Comparison of ENCODE assay signal across 35 mouse cellular contexts in the genomic region with DNA sequence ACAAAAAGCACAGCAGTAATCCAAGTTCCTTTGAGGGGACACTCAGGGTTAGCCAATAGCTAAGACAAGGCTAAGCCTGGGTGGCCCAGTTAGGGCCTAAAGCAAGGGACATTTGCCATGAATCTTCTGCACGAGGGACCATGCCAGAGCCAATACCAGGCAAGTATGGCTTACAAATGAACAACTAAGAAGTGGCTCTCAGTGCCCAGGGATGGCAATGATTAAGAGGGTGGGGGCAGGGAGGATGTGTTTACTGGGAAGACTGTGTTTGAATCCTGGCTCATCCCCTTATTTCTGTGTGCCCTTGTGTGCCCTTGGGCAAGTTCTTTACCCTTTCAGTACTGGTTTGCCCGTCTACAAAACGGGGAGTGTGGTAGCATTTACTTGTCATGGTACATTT. TPM values are rescaled to one million over a fixed set of nuclear protein-coding genes. Genes with fewer than 3 reads are reported as not detected.
DNase-seq lines count a peak whose midpoint lies in the region; ATAC-seq lines count a peak whose summit lies in the region.
"Had no signal": no experiment of that assay in that cellular context is flagged by ENCODE, and none has a peak within 500 bp of the region (broad histone marks: within the 10 kb centered on the region; RNA-seq: fewer than 3 reads in every experiment).

No protein-coding gene starts in this region.

- H3K9ac ChIP-seq in kidney, embryonic 14.5 days (ENCODE audit: low read depth, low read length) = no peak overlapping the region
- H3K9ac ChIP-seq: embryonic facial prominence, embryonic 15.5 days; forebrain, embryonic 12.5 days; heart, embryonic 15.5 days; hindbrain, embryonic 12.5 days; liver, embryonic 15.5 days; lung, embryonic 14.5 days; stomach, embryonic 15.5 days had no signal

- H3K27me3 ChIP-seq in kidney, embryonic 14.5 days (ENCODE audit: control insufficient read depth, insufficient read depth, low read length) = peaks cover 6% of the 10 kb centered on the region
- H3K27me3 ChIP-seq: embryonic facial prominence, embryonic 15.5 days; forebrain, embryonic 12.5 days; liver, embryonic 15.5 days; stomach, embryonic 15.5 days had no signal

- H3K36me3 ChIP-seq in kidney, embryonic 14.5 days (ENCODE audit: control insufficient read depth, insufficient read depth, low read length) = peaks cover 26% of the 10 kb centered on the region

- DNase-seq in cerebellum, postnatal 10 days = peak; percentile 32 to 45
- DNase-seq in cerebellum, adult 9-11 months = no peak
- peak; percentile 72 for DNase-seq in kidney, adult 11 months
- DNase-seq in kidney, adult 9 months = peak; percentile 86
- peak; percentile 69 to 83 for DNase-seq in kidney, postnatal 36 days
- no peak for DNase-seq in urinary bladder, postnatal 10 days (ENCODE audit: low spot score)
- DNase-seq in adrenal gland, postnatal 4 days (ENCODE audit: low spot score in 2 of 2) = no peak
- DNase-seq: adrenal gland, adult 8-10 months; cerebellum, adult 11 months; cerebellum, adult 9-10 months; gastrocnemius, postnatal 10 days; layer of hippocampus, postnatal 36 days; left cerebral cortex, postnatal 4 days; lung, embryonic 14.5 days; lung, postnatal 14 days; midbrain, embryonic 14.5 days; right cerebral cortex, postnatal 25 days had no signal

- no peak overlapping the region for H3K27ac ChIP-seq in kidney, embryonic 14.5 days (ENCODE audit: low read depth, low read length)
- H3K27ac ChIP-seq: embryonic facial prominence, embryonic 15.5 days; forebrain, embryonic 12.5 days; heart, embryonic 15.5 days; hindbrain, embryonic 12.5 days; kidney, postnatal 0 days; liver, embryonic 15.5 days; stomach, embryonic 15.5 days had no signal

- H3K4me2 ChIP-seq in kidney, embryonic 14.5 days (replicated peaks; ENCODE audit: low read depth, low read length) = no peak overlapping the region
- H3K4me2 ChIP-seq: embryonic facial prominence, embryonic 15.5 days; forebrain, embryonic 12.5 days; heart, embryonic 15.5 days; hindbrain, embryonic 12.5 days; liver, embryonic 15.5 days; lung, embryonic 14.5 days; stomach, embryonic 15.5 days had no signal

- H3K4me3 ChIP-seq in kidney, embryonic 14.5 days (ENCODE audit: low read length) = no peak overlapping the region
- H3K4me3 ChIP-seq: embryonic facial prominence, embryonic 15.5 days; forebrain, embryonic 12.5 days; heart, embryonic 15.5 days; hindbrain, embryonic 12.5 days; liver, embryonic 15.5 days; stomach, embryonic 15.5 days had no signal

- ATAC-seq in kidney, embryonic 14.5 days (ENCODE audit: low FRiP score, low TSS enrichment) = no peak
- ATAC-seq: inflammation-experienced regulatory T-cells, adult 6 months had no signal

- H3K9me3 ChIP-seq in kidney, embryonic 14.5 days (ENCODE audit: control insufficient read depth, low read length) = no peaks in the 10 kb centered on the region
- H3K9me3 ChIP-seq: embryonic facial prominence, embryonic 15.5 days; forebrain, embryonic 12.5 days; G1E; heart, embryonic 15.5 days; hindbrain, embryonic 12.5 days; liver, embryonic 15.5 days; stomach, embryonic 15.5 days had no signal

- H3K4me1 ChIP-seq in kidney, embryonic 14.5 days (ENCODE audit: control insufficient read depth, insufficient read depth, low read length) = no peaks in the 10 kb centered on the region
- H3K4me1 ChIP-seq: forebrain, embryonic 12.5 days; hindbrain, embryonic 12.5 days; stomach, embryonic 15.5 days had no signal

- WGBS in kidney, embryonic 14.5 days = 62% methylated on average over 3 of the region's 3 CpGs

RNA-seq across cellular contexts. Expression of a gene that starts 14.5 kb away (rescaled TPM):
- polyA plus RNA-seq in kidney, embryonic 14.5 days (2014; fragmentation: Nextera tagmentation; extraction: Ambion mirVana) = 0.26 TPM in 1 of 2 replicates, not detected in the other
- not detected for total RNA-seq in adrenal gland, postnatal 4 days (2021)
- total RNA-seq: adrenal gland, adult 8-10 months; common myeloid progenitor, adult 5-6 weeks; gastrocnemius, postnatal 10 days; heart, postnatal 25 days; neutrophil, adult 5-6 weeks had no signal
- polyA plus RNA-seq: G1E; gonadal fat pad, adult 2 months; inflammation-experienced regulatory T-cells, adult 6 months; lung, embryonic 14.5 days; stomach, embryonic 15.5 days; urinary bladder, adult 2 months had no signal

RNA-seq across cellular contexts. Expression of a gene that starts 21.7 kb away (rescaled TPM):
- polyA plus RNA-seq in kidney, embryonic 14.5 days (2014; fragmentation: Nextera tagmentation; extraction: Ambion mirVana) = not detected in 2 replicates
- total RNA-seq in adrenal gland, postnatal 4 days (2021) = not detected
- total RNA-seq: adrenal gland, adult 8-10 months; common myeloid progenitor, adult 5-6 weeks; G1E; gastrocnemius, postnatal 10 days; heart, postnatal 25 days; layer of hippocampus, adult 8-10 months; layer of hippocampus, postnatal 36 days; left cerebral cortex, postnatal 4 days; neutrophil, adult 5-6 weeks had no signal
- polyA plus RNA-seq: embryonic facial prominence, embryonic 15.5 days; forebrain, embryonic 12.5 days; G1E; gonadal fat pad, adult 2 months; heart, embryonic 15.5 days; hindbrain, embryonic 12.5 days; inflammation-experienced regulatory T-cells, adult 6 months; kidney, postnatal 0 days; limb, embryonic 14.5 days; liver, embryonic 15.5 days; lung, embryonic 14.5 days; midbrain, embryonic 14.5 days; neural tube, embryonic 11.5 days; stomach, embryonic 15.5 days; urinary bladder, adult 2 months had no signal

RNA-seq across cellular contexts. Expression of a gene that starts 22.1 kb away (rescaled TPM):
- polyA plus RNA-seq in kidney, embryonic 14.5 days (2014; fragmentation: Nextera tagmentation; extraction: Ambion mirVana) = 33.3 and 55.0 TPM in 2 replicates
- total RNA-seq in adrenal gland, postnatal 4 days (2021) = 10 to 100 TPM; 35.8 to 40.4 TPM

RNA-seq across cellular contexts. Expression of a gene that starts 54.5 kb away (rescaled TPM):
- polyA plus RNA-seq in kidney, embryonic 14.5 days (2014; fragmentation: Nextera tagmentation; extraction: Ambion mirVana) = not detected in 2 replicates
- total RNA-seq in adrenal gland, postnatal 4 days (2021) = under 1 TPM in 1 of 2 experiments, not detected in 1; 0.22 TPM
- total RNA-seq: adrenal gland, adult 8-10 months; common myeloid progenitor, adult 5-6 weeks; gastrocnemius, postnatal 10 days; heart, postnatal 25 days; layer of hippocampus, adult 8-10 months; layer of hippocampus, postnatal 36 days; neutrophil, adult 5-6 weeks had no signal
- polyA plus RNA-seq: embryonic facial prominence, embryonic 15.5 days; G1E; heart, embryonic 15.5 days; hindbrain, embryonic 12.5 days; inflammation-experienced regulatory T-cells, adult 6 months; kidney, postnatal 0 days; liver, embryonic 15.5 days; lung, embryonic 14.5 days; midbrain, embryonic 14.5 days; neural tube, embryonic 11.5 days; stomach, embryonic 15.5 days; urinary bladder, adult 2 months had no signal

Comparison
In these comparisons a context has a peak if more than half of its experiments do, and no peak if none do; other contexts are left out.
1. DNase-seq: peak in cerebellum, postnatal 10 days (2 of 2), kidney, adult 11 months (single experiment), kidney, adult 9 months (single experiment) and kidney, postnatal 36 days (2 of 2); none in cerebellum, adult 9-11 months (single experiment), urinary bladder, postnatal 10 days (single experiment) and adrenal gland, postnatal 4 days (0 of 2).